Mouse (Mus musculus) stomach, postnatal 0 days (tissue): Measurements from ENCODE around the gene Foxp1. TPM values are rescaled to one million over a fixed set of nuclear protein-coding genes. Genes with fewer than 3 reads are reported as not detected.

Experiments used
- ATAC-seq: fragments of 200-750 bp; cut with Nextera tagmentation; 2 replicates; pipeline ENCODE4 v1.8.0; 2017; ENCODE audit not compliant: low FRiP score, low TSS enrichment
- DNase-seq: peaks from one replicate; pipeline ENCODE4 v3.0.0-alpha.2; 2016; ENCODE audit warnings: low spot score
- H3K27ac ChIP-seq: fragments of 300-500 bp; sonication (generic); replicated peaks from 2 replicates; pipeline ENCODE4 v1.5.1; 2014; ENCODE audit warnings: mild to moderate bottlenecking, control low read depth
- H3K27me3 ChIP-seq: fragments of 300-500 bp; sonication (generic); 2 replicates; pipeline ENCODE4 v1.6.1; 2014; ENCODE audit warnings: low read length; ENCODE audit not compliant: control insufficient read depth, insufficient read depth
- H3K36me3 ChIP-seq: fragments of 300-500 bp; sonication (generic); 2 replicates; pipeline ENCODE4 v1.6.1; 2014; ENCODE audit warnings: low read length, mixed read lengths; ENCODE audit not compliant: control insufficient read depth, insufficient read depth
- H3K4me1 ChIP-seq: fragments of 300-500 bp; sonication (generic); replicated peaks from 2 replicates; pipeline ENCODE4 v1.6.1; 2014; ENCODE audit warnings: antibody characterized with exemption; ENCODE audit not compliant: control insufficient read depth, insufficient read depth
- H3K4me2 ChIP-seq: fragments of 300-500 bp; sonication (generic); replicated peaks from 2 replicates; pipeline ENCODE4 v1.6.1; 2014; ENCODE audit warnings: low read depth, mild to moderate bottlenecking, control low read depth, moderate library complexity
- H3K4me3 ChIP-seq: fragments of 300-500 bp; sonication (generic); 2 replicates; pipeline ENCODE4 v1.5.1; 2014; ENCODE audit warnings: low read depth, low read length, control low read depth
- H3K9ac ChIP-seq: fragments of 300-500 bp; sonication (generic); 2 replicates; pipeline ENCODE4 v1.6.1; 2014; ENCODE audit warnings: mild to moderate bottlenecking, low read length, control low read depth, mixed read lengths
- H3K9me3 ChIP-seq: fragments of 300-500 bp; sonication (generic); 2 replicates; pipeline ENCODE4 v1.6.1; 2016; ENCODE audit warnings: low read length; ENCODE audit not compliant: control insufficient read depth
- CTCF ChIP-seq: IDR thresholded peaks from 2 replicates; pipeline ENCODE4 v1.5.1; 2016; ENCODE audit warnings: antibody characterized with exemption, low read depth, mild to moderate bottlenecking, moderate library complexity
- EP300 ChIP-seq: optimal IDR thresholded peaks from 2 replicates; pipeline ENCODE3; 2016; ENCODE audit warnings: antibody characterized with exemption
- WGBS: fragments of 180-500 bp; shearing (Covaris S2); extraction: QIAGEN DNeasy Blood & Tissue Kit; methylation state at CpG from one replicate; pipeline ENCODE4 v1.1.7; 2014; 5-methylcytosine and 5-hydroxymethylcytosine counted together
- polyA plus RNA-seq: library from polyadenylated mRNA; unstranded; fragments of >200 nt; fragmentation: Nextera tagmentation; extraction: Ambion mirVana; gene quantifications from 2 replicates; pipeline ENCODE4 v1.2.1, GENCODE M21; 2015

Gene Foxp1
- polyA plus RNA-seq, 1 experiment from 2014 or later, result 68.9 TPM

- DNase-seq, result no peak
These were observed 194.4 kb downstream of the Foxp1 start for GRCm38 (mm10) chr6:99328146-99328545.

DNA sequence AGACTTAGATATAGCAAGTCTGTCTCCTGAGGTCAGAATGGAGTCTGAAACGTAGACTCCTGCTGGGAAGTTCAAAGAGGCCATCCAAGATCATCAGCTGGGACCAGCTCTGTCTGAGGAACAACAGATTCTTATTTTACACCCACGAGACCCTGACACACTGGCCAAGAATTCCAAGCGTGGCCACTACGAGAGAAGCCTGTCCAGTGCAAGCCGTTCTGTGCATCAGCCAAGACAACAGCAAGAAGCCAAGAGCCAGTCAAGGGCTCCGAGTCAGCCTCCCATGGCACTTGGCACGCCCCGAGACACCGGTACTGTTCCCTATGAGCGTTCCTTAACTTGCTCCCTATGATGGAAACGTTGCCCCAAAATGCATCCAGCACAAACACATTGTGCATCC, 194.8 kb downstream of the Foxp1 start:
- Histone ChIP-seq H3K4me1 (no peaks in the 10 kb centered on the region; the same call in 1 of the 2 replicates), H3K9me3 (no peaks in the 10 kb centered on the region), H3K4me2 (no peak overlapping the region), H3K27ac (no peak overlapping the region), H3K27me3 (no peaks in the 10 kb centered on the region), H3K4me3 (no peak overlapping the region), H3K36me3 (no peaks in the 10 kb centered on the region), H3K9ac (no peak overlapping the region)
- TF ChIP-seq CTCF (no peak), EP300 (no peak)
- no peak for DNase-seq
- no peak for ATAC-seq
- 51% methylated on average over 11 of the region's 11 CpGs for WGBS

More at GRCm38 (mm10) chr6:99328146-99328545, 194.4 kb downstream of the Foxp1 start:
- Histone ChIP-seq H3K9me3 (no peaks in the 10 kb centered on the region), H3K27ac (no peak overlapping the region), H3K4me1 (no peaks in the 10 kb centered on the region; the same call in 1 of the 2 replicates), H3K9ac (no peak overlapping the region), H3K36me3 (no peaks in the 10 kb centered on the region), H3K4me2 (no peak overlapping the region), H3K27me3 (no peaks in the 10 kb centered on the region), H3K4me3 (no peak overlapping the region)
- WGBS, result 48% methylated on average over 6 of the region's 6 CpGs
- no peak for TF ChIP-seq CTCF
- no peak for TF ChIP-seq EP300
- no peak for ATAC-seq

- H3K9ac ChIP-seq, result no peak overlapping the region
- no peaks in the 10 kb centered on the region for H3K9me3 ChIP-seq
- no peak for ATAC-seq
- no peak for DNase-seq
- 83% methylated on average over 2 of the region's 2 CpGs for WGBS
- H3K36me3 ChIP-seq, result no peaks in the 10 kb centered on the region
- H3K4me1 ChIP-seq, result no peaks in the 10 kb centered on the region; the same call in 1 of the 2 replicates
- H3K4me2 ChIP-seq, result no peak overlapping the region
- no peak overlapping the region for H3K4me3 ChIP-seq
- H3K27me3 ChIP-seq, result no peaks in the 10 kb centered on the region
- no peak for TF ChIP-seq EP300
- no peak for TF ChIP-seq CTCF
- H3K27ac ChIP-seq, result no peak overlapping the region
These were observed 196.6 kb downstream of the Foxp1 start for GRCm38 (mm10) chr6:99325881-99326280.

- Histone ChIP-seq H3K27ac (no peak overlapping the region), H3K27me3 (no peaks in the 10 kb centered on the region), H3K4me3 (no peak overlapping the region), H3K4me1 (no peaks in the 10 kb centered on the region; the same call in 1 of the 2 replicates), H3K4me2 (no peak overlapping the region), H3K9ac (no peak overlapping the region), H3K36me3 (no peaks in the 10 kb centered on the region), H3K9me3 (no peaks in the 10 kb centered on the region)
- DNase-seq (no peak), ATAC-seq (no peak)
- WGBS, result 82% methylated on average over 5 of the region's 5 CpGs
- TF ChIP-seq EP300 (no peak), CTCF (no peak)
These were observed 197.1 kb downstream of the Foxp1 start for GRCm38 (mm10) chr6:99325461-99325860.

- DNase-seq, result no peak
- ATAC-seq, result no peak
- TF ChIP-seq EP300 (no peak), CTCF (no peak)
- Histone ChIP-seq H3K27me3 (no peaks in the 10 kb centered on the region), H3K9me3 (no peaks in the 10 kb centered on the region), H3K4me3 (no peak overlapping the region), H3K27ac (no peak overlapping the region), H3K36me3 (no peaks in the 10 kb centered on the region), H3K4me1 (no peaks in the 10 kb centered on the region), H3K4me2 (no peak overlapping the region), H3K9ac (no peak overlapping the region)
- 79% methylated on average over 8 of the region's 8 CpGs for WGBS
These were observed 200.2 kb downstream of the Foxp1 start for GRCm38 (mm10) chr6:99322132-99322904.

GRCm38 (mm10) chr6:99320444-99320843, 202.1 kb downstream of the Foxp1 start:
- DNase-seq, result no peak
- Histone ChIP-seq H3K4me1 (no peaks in the 10 kb centered on the region), H3K27ac (no peak overlapping the region), H3K9me3 (no peaks in the 10 kb centered on the region), H3K4me2 (no peak overlapping the region), H3K27me3 (no peaks in the 10 kb centered on the region), H3K9ac (no peak overlapping the region), H3K4me3 (no peak overlapping the region), H3K36me3 (no peaks in the 10 kb centered on the region)
- WGBS, result 51% methylated on average over 8 of the region's 8 CpGs
- TF ChIP-seq EP300, result no peak
- no peak for TF ChIP-seq CTCF
- ATAC-seq, result no peak
